Mouse (Mus musculus): ENCODE measurements at regions not wholly inside any gene's neighbourhood (a gene's known extent, or its start where the extent isn't known, plus 50 kb on each side); places are given as distances from the start of the nearest gene placed in this dataset.

- Histone ChIP-seq H3K36me3 (ENCODE audit: control insufficient read depth, insufficient read depth, low read length) (no peaks in the 10 kb centered on the region), H3K4me3 (ENCODE audit: low read length) (no peak overlapping the region), H3K9me3 (ENCODE audit: control insufficient read depth, low read length) (no peaks in the 10 kb centered on the region), H3K27me3 (ENCODE audit: control insufficient read depth, insufficient read depth, low read length) (no peaks in the 10 kb centered on the region), H3K4me2 (replicated peaks; ENCODE audit: low read depth, low read length) (no peak overlapping the region), H3K27ac (ENCODE audit: low read depth, low read length) (no peak overlapping the region), H3K4me1 (ENCODE audit: control insufficient read depth, insufficient read depth, low read length) (no peaks in the 10 kb centered on the region), H3K9ac (ENCODE audit: low read depth, low read length) (no peak overlapping the region)
- no peak for ATAC-seq (ENCODE audit: low FRiP score, low TSS enrichment)
- 95% methylated on average over 5 of the region's 9 CpGs for WGBS
Measured at GRCm38 (mm10) chr4:75355621-75356020, 77.5 kb upstream of the Dmac1 start.

- H3K9me3 ChIP-seq (ENCODE audit: control insufficient read depth, low read length), result no peaks in the 10 kb centered on the region
- H3K4me3 ChIP-seq (ENCODE audit: low read length), result no peak overlapping the region
- 90% methylated on average over 2 of the region's 2 CpGs for WGBS
- H3K36me3 ChIP-seq (ENCODE audit: control insufficient read depth, insufficient read depth, low read length), result no peaks in the 10 kb centered on the region
- H3K9ac ChIP-seq (ENCODE audit: low read depth, low read length), result no peak overlapping the region
- no peak for ATAC-seq (ENCODE audit: low FRiP score, low TSS enrichment)
- no peak overlapping the region for H3K27ac ChIP-seq (ENCODE audit: low read depth, low read length)
- H3K4me1 ChIP-seq (ENCODE audit: control insufficient read depth, insufficient read depth, low read length), result no peaks in the 10 kb centered on the region
- no peak overlapping the region for H3K4me2 ChIP-seq (replicated peaks; ENCODE audit: low read depth, low read length)
- no peaks in the 10 kb centered on the region for H3K27me3 ChIP-seq (ENCODE audit: control insufficient read depth, insufficient read depth, low read length)
Measured at GRCm38 (mm10) chr4:75334496-75334895, 56.4 kb upstream of the Dmac1 start.

GRCm38 (mm10) chr4:75332791-75333190 lies 54.7 kb upstream of the Dmac1 start:
- Histone ChIP-seq H3K4me3 (ENCODE audit: low read length) (no peak overlapping the region), H3K36me3 (ENCODE audit: control insufficient read depth, insufficient read depth, low read length) (no peaks in the 10 kb centered on the region), H3K9me3 (ENCODE audit: control insufficient read depth, low read length) (no peaks in the 10 kb centered on the region), H3K27ac (ENCODE audit: low read depth, low read length) (no peak overlapping the region), H3K27me3 (ENCODE audit: control insufficient read depth, insufficient read depth, low read length) (no peaks in the 10 kb centered on the region), H3K9ac (ENCODE audit: low read depth, low read length) (no peak overlapping the region), H3K4me2 (replicated peaks; ENCODE audit: low read depth, low read length) (no peak overlapping the region), H3K4me1 (ENCODE audit: control insufficient read depth, insufficient read depth, low read length) (no peaks in the 10 kb centered on the region)
- ATAC-seq (ENCODE audit: low FRiP score, low TSS enrichment), result no peak
- WGBS, result 74% methylated on average over 5 of the region's 5 CpGs

GRCm38 (mm10) chr4:75329511-75330171 lies 51.5 kb upstream of the Dmac1 start:
- no peaks in the 10 kb centered on the region for H3K36me3 ChIP-seq (ENCODE audit: control insufficient read depth, insufficient read depth, low read length)
- no peak overlapping the region for H3K4me2 ChIP-seq (replicated peaks; ENCODE audit: low read depth, low read length)
- no peaks in the 10 kb centered on the region for H3K9me3 ChIP-seq (ENCODE audit: control insufficient read depth, low read length)
- H3K4me3 ChIP-seq (ENCODE audit: low read length), result no peak overlapping the region
- peak overlapping the region; percentile 3; the same call in 1 of the 2 replicates for H3K27ac ChIP-seq (ENCODE audit: low read depth, low read length)
- H3K4me1 ChIP-seq (ENCODE audit: control insufficient read depth, insufficient read depth, low read length), result no peaks in the 10 kb centered on the region
- no peak for ATAC-seq (ENCODE audit: low FRiP score, low TSS enrichment)
- WGBS, result 59% methylated on average over 6 of the region's 6 CpGs
- no peaks in the 10 kb centered on the region for H3K27me3 ChIP-seq (ENCODE audit: control insufficient read depth, insufficient read depth, low read length)
- H3K9ac ChIP-seq (ENCODE audit: low read depth, low read length), result no peak overlapping the region
